Mouse (Mus musculus): Measurements from ENCODE around the gene Vrk1.

Gene Vrk1

GRCm38 (mm10) chr12:106059873-106060573, 50.0 kb downstream of the Vrk1 start:
- no peak for DNase-seq

GRCm38 (mm10) chr12:106070434-106071155, 60.6 kb downstream of the Vrk1 start:
- no peak for DNase-seq

GRCm38 (mm10) chr12:106071575-106072166, 61.6 kb downstream of the Vrk1 start:
- DNase-seq: no peak

- peak; percentile 34 for DNase-seq
These were observed 64.5 kb downstream of the Vrk1 start for GRCm38 (mm10) chr12:106074371-106075155.

GRCm38 (mm10) chr12:106076131-106076530, 66.1 kb downstream of the Vrk1 start:
- DNase-seq: peak; percentile 12

- DNase-seq: no peak
These were observed 70.5 kb downstream of the Vrk1 start for GRCm38 (mm10) chr12:106080511-106080910.

GRCm38 (mm10) chr12:106080945-106081747, 71.1 kb downstream of the Vrk1 start:
- no peak for DNase-seq

- no peak for DNase-seq
These were observed 71.7 kb downstream of the Vrk1 start for GRCm38 (mm10) chr12:106081748-106082140.

GRCm38 (mm10) chr12:106082191-106082957, 72.3 kb downstream of the Vrk1 start:
- no peak for DNase-seq

GRCm38 (mm10) chr12:106082958-106083381, 72.9 kb downstream of the Vrk1 start:
- no peak for DNase-seq

GRCm38 (mm10) chr12:106084126-106084525, 74.1 kb downstream of the Vrk1 start:
- no peak for DNase-seq

- no peak for DNase-seq
These were observed 84.8 kb downstream of the Vrk1 start for GRCm38 (mm10) chr12:106094827-106095226.

- DNase-seq: no peak
These were observed 92.0 kb downstream of the Vrk1 start for GRCm38 (mm10) chr12:106102003-106102402.

GRCm38 (mm10) chr12:106102726-106103643, 93.0 kb downstream of the Vrk1 start:
- no peak for DNase-seq

- no peak for DNase-seq
These were observed 97.2 kb downstream of the Vrk1 start for GRCm38 (mm10) chr12:106107272-106107671.

GRCm38 (mm10) chr12:106115070-106115891, 105.3 kb downstream of the Vrk1 start:
- DNase-seq: no peak

GRCm38 (mm10) chr12:106115892-106116206, 105.8 kb downstream of the Vrk1 start:
- DNase-seq: no peak

GRCm38 (mm10) chr12:106123276-106123675, 113.2 kb downstream of the Vrk1 start:
- no peak for DNase-seq

GRCm38 (mm10) chr12:106124581-106124980, 114.6 kb downstream of the Vrk1 start:
- no peak for DNase-seq

Data from kidney, adult 11 months (tissue).